In the genomic region with DNA sequence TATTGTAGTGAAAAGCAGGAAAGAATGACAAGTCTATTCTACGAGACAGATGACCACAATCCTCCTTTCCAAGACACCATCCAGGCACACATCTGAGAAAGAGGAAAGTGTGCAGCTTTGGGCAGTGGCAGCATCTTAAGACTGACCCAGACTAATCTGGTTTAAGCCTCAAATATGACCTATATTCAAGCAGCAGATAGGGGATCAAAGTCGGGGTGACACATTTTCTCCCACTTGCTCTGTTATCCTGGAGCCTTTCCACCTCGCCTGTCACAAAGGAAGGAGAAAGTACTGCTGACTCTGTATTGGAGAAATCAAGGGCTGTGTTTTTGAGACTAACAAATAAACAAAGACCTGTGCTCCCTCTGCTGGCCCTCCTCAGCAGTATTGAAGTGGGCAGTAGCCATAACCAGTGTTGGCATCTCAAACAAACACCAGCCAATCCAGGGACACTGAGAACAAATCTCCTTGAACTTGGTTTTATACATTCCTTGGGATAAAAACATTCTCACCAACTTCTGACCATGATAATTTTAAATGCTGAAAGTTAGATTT, we compare ENCODE assay signal across 10 mouse cellular contexts. TPM values are rescaled to one million over a fixed set of nuclear protein-coding genes. Genes with fewer than 3 reads are reported as not detected.
A peak's percentile ranks its signal among the peaks of the same experiment; 100 is the strongest.
DNase-seq lines count a peak whose midpoint lies in the region; ATAC-seq and TF ChIP-seq lines count a peak whose summit lies in the region.
"Had no signal": no experiment of that assay in that cellular context is flagged by ENCODE, and none has a peak within 500 bp of the region (broad histone marks: within the 10 kb centered on the region; RNA-seq: fewer than 3 reads in every experiment).

No protein-coding gene starts in this region.

- DNase-seq in gastrocnemius, postnatal 10 days: peak; percentile 11
- no peak for DNase-seq in gastrocnemius, adult 18-20 months (ENCODE audit: low spot score)
- DNase-seq in lung, embryonic 14.5 days: peak; percentile 17
- no peak for DNase-seq in lung, adult 2 months
- peak; percentile 26 for DNase-seq in embryonic facial prominence, embryonic 14.5 days (ENCODE audit: low spot score)
- DNase-seq in retina, embryonic 14.5 days (ENCODE audit: low spot score): peak; percentile 69
- no peak for DNase-seq in ovary, postnatal 14 days (ENCODE audit: low spot score)
- DNase-seq in frontal cortex, postnatal 10 days (ENCODE audit: low spot score in 2 of 2): no peak

- no peaks in the 10 kb centered on the region for H3K36me3 ChIP-seq in lung, embryonic 14.5 days (ENCODE audit: insufficient read depth)
- H3K36me3 ChIP-seq in embryonic facial prominence, embryonic 14.5 days (ENCODE audit: control insufficient read depth, insufficient read depth, low read length): no peaks in the 10 kb centered on the region

- H3K4me2 ChIP-seq in lung, embryonic 14.5 days: no peak overlapping the region
- no peak overlapping the region for H3K4me2 ChIP-seq in embryonic facial prominence, embryonic 14.5 days (ENCODE audit: low read depth, low read length)

- 54% methylated on average over 3 of the region's 3 CpGs for WGBS in lung, embryonic 14.5 days
- WGBS in lung, adult 2 months: 61% methylated on average over 3 of the region's 3 CpGs
- 68% methylated on average over 3 of the region's 3 CpGs for WGBS in embryonic facial prominence, embryonic 14.5 days

- peak; percentile 38 for TF ChIP-seq CTCF in lung, embryonic 14.5 days (IDR thresholded peaks at IDR 0.05; ENCODE audit: low read depth)
- TF ChIP-seq CTCF in lung, adult 2 months (IDR thresholded peaks at IDR 0.05; ENCODE audit: insufficient read depth, low read length): no peak

- H3K9ac ChIP-seq in lung, embryonic 14.5 days: no peak overlapping the region
- H3K9ac ChIP-seq in embryonic facial prominence, embryonic 14.5 days (ENCODE audit: low read depth, low read length): no peak overlapping the region

- no peaks in the 10 kb centered on the region for H3K4me1 ChIP-seq in lung, embryonic 14.5 days (ENCODE audit: insufficient read depth)
- no peaks in the 10 kb centered on the region for H3K4me1 ChIP-seq in lung, adult 2 months (ENCODE audit: control insufficient read depth, insufficient read depth, low read length)
- H3K4me1 ChIP-seq in embryonic facial prominence, embryonic 14.5 days (ENCODE audit: control insufficient read depth, insufficient read depth, low read length): 0 out of 2 replicates have a peak, but pooled peaks cover 4% of the 10 kb centered on the region

- H3K9me3 ChIP-seq in lung, embryonic 14.5 days (ENCODE audit: low read depth, low read length): no peaks in the 10 kb centered on the region
- no peaks in the 10 kb centered on the region for H3K9me3 ChIP-seq in embryonic facial prominence, embryonic 14.5 days (ENCODE audit: control insufficient read depth, low read length)

- no peaks in the 10 kb centered on the region for H3K27me3 ChIP-seq in lung, embryonic 14.5 days (ENCODE audit: insufficient read depth, low read length)
- no peaks in the 10 kb centered on the region for H3K27me3 ChIP-seq in embryonic facial prominence, embryonic 14.5 days (replicated peaks; ENCODE audit: control insufficient read depth, insufficient read depth, low read length)

- no peak for TF ChIP-seq POLR2A in lung, adult 2 months (IDR thresholded peaks at IDR 0.05; ENCODE audit: borderline replicate concordance, extremely low read depth, low read depth, low read length)

- no peak for ATAC-seq in lung, embryonic 14.5 days (ENCODE audit: insufficient read depth)
- 0 out of 2 replicates have a peak, but pooled peaks have one; percentile 27 for ATAC-seq in embryonic facial prominence, embryonic 14.5 days (ENCODE audit: low read depth)

- H3K27ac ChIP-seq in lung, embryonic 14.5 days (ENCODE audit: low read depth): no peak overlapping the region
- no peak overlapping the region for H3K27ac ChIP-seq in embryonic facial prominence, embryonic 14.5 days (replicated peaks; ENCODE audit: low read depth, low read length)

- no peak overlapping the region for H3K4me3 ChIP-seq in lung, embryonic 14.5 days (ENCODE audit: low read depth, low read length)
- no peak overlapping the region for H3K4me3 ChIP-seq in lung, adult 2 months (replicated peaks; ENCODE audit: extremely low read depth, low read depth, low read length)
- no peak overlapping the region for H3K4me3 ChIP-seq in embryonic facial prominence, embryonic 14.5 days (ENCODE audit: low read depth, low read length)
- H3K4me3 ChIP-seq: myocyte had no signal

RNA-seq across cellular contexts. Expression of a gene that starts 34.7 kb away (rescaled TPM):
- not detected for total RNA-seq in gastrocnemius, postnatal 10 days (2021)
- total RNA-seq in gastrocnemius, adult 18-20 months (2021): not detected
- polyA plus RNA-seq in lung, embryonic 14.5 days (2014; fragmentation: Nextera tagmentation; extraction: Ambion mirVana): 0.11 and 0.13 TPM in 2 replicates
- polyA plus RNA-seq in lung, adult 2 months (2012; rRNA removed): 0.15 and 0.51 TPM in 2 replicates
- 1.0 and 1.3 TPM in 2 replicates for polyA plus RNA-seq in embryonic facial prominence, embryonic 14.5 days (2014; fragmentation: Nextera tagmentation; extraction: Ambion mirVana)
- polyA plus RNA-seq: myocyte; testis, adult 2 months had no signal

Comparison
In these comparisons a context has a peak if more than half of its experiments do, and no peak if none do; other contexts are left out.
1. DNase-seq: peak in gastrocnemius, postnatal 10 days (single experiment), lung, embryonic 14.5 days (single experiment), embryonic facial prominence, embryonic 14.5 days (single experiment) and retina, embryonic 14.5 days (single experiment); none in gastrocnemius, adult 18-20 months (single experiment), lung, adult 2 months (single experiment), ovary, postnatal 14 days (single experiment) and frontal cortex, postnatal 10 days (0 of 2).